8 mouse cellular contexts compared by ENCODE assay signal in the genomic region with DNA sequence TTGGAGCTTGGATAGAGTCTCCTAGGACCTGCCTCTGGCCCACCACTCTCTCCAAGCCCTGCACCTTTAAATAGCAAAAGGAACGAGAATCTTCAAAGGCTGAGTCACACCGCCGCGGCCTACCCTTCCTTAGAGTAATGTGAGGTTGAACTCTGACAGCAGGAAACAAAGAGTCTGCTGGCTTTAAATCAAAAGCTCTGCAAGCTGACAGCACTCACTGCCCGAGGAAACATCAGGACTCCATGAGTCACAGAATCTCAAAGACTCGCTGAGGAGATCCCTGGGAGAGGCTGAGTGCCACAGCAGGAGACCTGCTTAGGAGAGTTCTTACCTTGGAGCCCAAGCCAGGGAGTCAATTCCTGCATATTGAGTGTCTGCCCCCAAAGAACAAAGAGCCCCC. TPM values are rescaled to one million over a fixed set of nuclear protein-coding genes. Genes with fewer than 3 reads are reported as not detected.
A peak's percentile ranks its signal among the peaks of the same experiment; 100 is the strongest.
DNase-seq lines count a peak whose midpoint lies in the region; ATAC-seq and TF ChIP-seq lines count a peak whose summit lies in the region.

No protein-coding gene starts in this region.

- intact Hi-C loops in gastrocnemius, postnatal 14 days (cut with DNase I; ENCODE audit: low total_unique reads): no loop called here

- peak overlapping the region; percentile 79 for H3K27ac ChIP-seq in heart, embryonic 16.5 days (ENCODE audit: low read length)
- H3K27ac ChIP-seq in limb, embryonic 12.5 days: peak overlapping the region; percentile 84

- no peaks in the 10 kb centered on the region for H3K36me3 ChIP-seq in heart, embryonic 16.5 days (ENCODE audit: control insufficient read depth, insufficient read depth)
- no peaks in the 10 kb centered on the region for H3K36me3 ChIP-seq in limb, embryonic 12.5 days
- H3K36me3 ChIP-seq in myocyte (ENCODE audit: control insufficient read depth, insufficient read depth): no peaks in the 10 kb centered on the region

- TF ChIP-seq POLR2A in brain, embryonic 14.5 days (IDR thresholded peaks at IDR 0.05; ENCODE audit: borderline replicate concordance, extremely low read depth, insufficient read depth, insufficient read length, poor library complexity, severe bottlenecking): no peak
- TF ChIP-seq POLR2A in myocyte (IDR thresholded peaks at IDR 0.05; ENCODE audit: insufficient read length, low read depth): no peak

- peak; percentile 30 for DNase-seq in gastrocnemius, postnatal 14 days
- no peak for DNase-seq in gastrocnemius, postnatal 10 days
- peak; percentile 65 for DNase-seq in brain, embryonic 14.5 days (ENCODE audit: low read depth)
- DNase-seq in spleen, postnatal 4 days (ENCODE audit: low spot score in 2 of 2): no peak
- DNase-seq in right cerebral cortex, postnatal 36 days (ENCODE audit: low spot score in 2 of 2): no peak

- peak overlapping the region; percentile 1 for H3K4me2 ChIP-seq in heart, embryonic 16.5 days (ENCODE audit: low read depth, low read length)
- H3K4me2 ChIP-seq in limb, embryonic 12.5 days: no peak overlapping the region
- H3K4me2 ChIP-seq in myocyte (ENCODE audit: low read depth): peak overlapping the region; percentile 93

- 4% methylated on average over 6 of the region's 6 CpGs for WGBS in heart, embryonic 16.5 days
- 8% methylated on average over 6 of the region's 6 CpGs for WGBS in limb, embryonic 12.5 days

- no peaks in the 10 kb centered on the region for H3K9me3 ChIP-seq in heart, embryonic 16.5 days (replicated peaks; ENCODE audit: control insufficient read depth, low read length)
- H3K9me3 ChIP-seq in limb, embryonic 12.5 days: no peaks in the 10 kb centered on the region

- H3K27me3 ChIP-seq in heart, embryonic 16.5 days (ENCODE audit: control insufficient read depth, insufficient read depth, low read length): no peaks in the 10 kb centered on the region
- no peaks in the 10 kb centered on the region for H3K27me3 ChIP-seq in limb, embryonic 12.5 days
- H3K27me3 ChIP-seq in myocyte (ENCODE audit: control insufficient read depth, insufficient read depth, insufficient read length): no peaks in the 10 kb centered on the region

- no peak for ATAC-seq in heart, embryonic 16.5 days (replicated peaks; ENCODE audit: extremely low read depth, insufficient read depth, low FRiP score)
- ATAC-seq in limb, embryonic 12.5 days (ENCODE audit: insufficient number of reproducible peaks, insufficient read depth, low FRiP score, low TSS enrichment, low read depth): no peak

- H3K4me1 ChIP-seq in heart, embryonic 16.5 days (ENCODE audit: control insufficient read depth, insufficient read depth, low read length): peaks cover 39% of the 10 kb centered on the region
- peaks cover 50% of the 10 kb centered on the region for H3K4me1 ChIP-seq in limb, embryonic 12.5 days (replicated peaks)

- H3K79me2 ChIP-seq in myocyte (ENCODE audit: control insufficient read depth, insufficient read depth): no peaks in the 10 kb centered on the region

- H3K4me3 ChIP-seq in heart, embryonic 16.5 days (ENCODE audit: low read length): no peak overlapping the region
- no peak overlapping the region for H3K4me3 ChIP-seq in limb, embryonic 12.5 days (replicated peaks)
- H3K4me3 ChIP-seq in myocyte: no peak overlapping the region

- no peak for TF ChIP-seq CTCF in brain, embryonic 14.5 days (IDR thresholded peaks at IDR 0.05; ENCODE audit: borderline replicate concordance, extremely low read depth, insufficient read depth, insufficient read length)

- peak overlapping the region; percentile 14 for H3K9ac ChIP-seq in heart, embryonic 16.5 days (ENCODE audit: low read length)
- no peak overlapping the region for H3K9ac ChIP-seq in limb, embryonic 12.5 days (replicated peaks)

- no peak overlapping the region for H3ac ChIP-seq in myocyte (ENCODE audit: control insufficient read depth, insufficient read length)

TF ChIP-seq in myocyte, 11 proteins besides CTCF, POLR2A, EP300 and RAD21:
- TF ChIP-seq CEBPB (IDR thresholded peaks at IDR 0.05; ENCODE audit: insufficient read depth, poor library complexity, severe bottlenecking) (no peak), MYOG (IDR thresholded peaks at IDR 0.05; ENCODE audit: control insufficient read depth in 1 of 3, insufficient read depth in 1 of 3, insufficient read length in 2 of 3, low read depth in 2 of 3) (no peak)

RNA-seq across cellular contexts. Expression of a gene that starts 12.7 kb away (rescaled TPM):
- 10 to 100 TPM; 22.8 to 54.0 TPM for total RNA-seq in gastrocnemius, postnatal 14 days (2021)
- 10 to 100 TPM; 55.2 to 56.7 TPM for total RNA-seq in gastrocnemius, postnatal 10 days (2021)
- 346 and 452 TPM in 2 replicates for polyA plus RNA-seq in brain, embryonic 14.5 days (2012; rRNA removed)
- polyA plus RNA-seq in heart, embryonic 16.5 days (2015; fragmentation: Nextera tagmentation; extraction: Ambion mirVana): 134 and 148 TPM in 2 replicates
- 304 and 317 TPM in 2 replicates for polyA plus RNA-seq in limb, embryonic 12.5 days (2016; fragmentation: Nextera tagmentation; extraction: Ambion mirVana)
- 868 TPM for polyA plus RNA-seq in myocyte (2012; fragmentation: generic; extraction: Trizol)

RNA-seq across cellular contexts. Expression of a gene that starts 52.1 kb away (rescaled TPM):
- total RNA-seq in gastrocnemius, postnatal 14 days (2021): under 1 TPM; 0.24 to 0.29 TPM
- total RNA-seq in gastrocnemius, postnatal 10 days (2021): under 1 TPM; 0.33 to 0.61 TPM
- 0.19 and 0.30 TPM in 2 replicates for polyA plus RNA-seq in brain, embryonic 14.5 days (2012; rRNA removed)
- 4.4 and 4.8 TPM in 2 replicates for polyA plus RNA-seq in heart, embryonic 16.5 days (2015; fragmentation: Nextera tagmentation; extraction: Ambion mirVana)
- 0.06 TPM in 1 of 2 replicates, not detected in the other for polyA plus RNA-seq in limb, embryonic 12.5 days (2016; fragmentation: Nextera tagmentation; extraction: Ambion mirVana)
- polyA plus RNA-seq in myocyte (2012; fragmentation: generic; extraction: Trizol): 0.16 TPM

Comparison
In these comparisons a context has a peak if more than half of its experiments do, and no peak if none do; other contexts are left out.
1. DNase-seq: peak in gastrocnemius, postnatal 14 days (single experiment) and brain, embryonic 14.5 days (single experiment); none in gastrocnemius, postnatal 10 days (single experiment), spleen, postnatal 4 days (0 of 2) and right cerebral cortex, postnatal 36 days (0 of 2).